Mouse (Mus musculus): Measurements from ENCODE around the gene Clpx.

DNA sequence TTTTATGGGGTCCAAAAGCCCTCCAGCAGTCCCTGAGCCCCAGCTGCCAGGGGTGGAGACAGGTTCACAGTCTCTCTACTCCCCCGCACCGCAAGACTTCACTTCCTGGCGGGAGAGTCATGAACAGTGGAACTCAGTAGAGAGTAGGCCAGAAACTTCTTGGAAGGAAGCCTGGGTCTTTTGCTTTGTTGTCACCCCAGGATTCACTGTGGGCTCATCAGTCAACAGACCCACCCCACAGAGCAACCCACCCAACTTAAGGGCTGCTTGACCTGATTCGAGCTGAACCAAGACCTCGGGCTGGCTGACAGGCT, 45.7 kb upstream of the Clpx start:
- TF ChIP-seq CTCF (IDR thresholded peaks at IDR 0.05; ENCODE audit: low read depth) (no peak), EP300 (optimal IDR thresholded peaks at IDR 0.05) (no peak)

All from stomach, postnatal 0 days (tissue).